Mouse (Mus musculus) neutrophil, adult 5-6 weeks (primary cell): ENCODE results near the gene Camk1g. TPM values are rescaled to one million over a fixed set of nuclear protein-coding genes. Genes with fewer than 3 reads are reported as not detected.

Source experiments
- ATAC-seq: fragments of 151-379, 151-347 bp; 2 replicates; pipeline ENCODE4 v1.8.0; 2017; ENCODE audit warnings: mild to moderate bottlenecking, moderate TSS enrichment; ENCODE audit not compliant: insufficient number of reproducible peaks, poor library complexity, low FRiP score, severe bottlenecking; ENCODE audit errors: extremely low read depth
- total RNA-seq: library from RNA; stranded (forward); fragments of 200-1000 nt; gene quantifications from 2 replicates; pipeline ENCODE4 v1.2.3, GENCODE M21; 2017

Gene Camk1g
- total RNA-seq, 1 experiment from 2014 or later, result not detected

GRCm38 (mm10) chr1:193380877-193381276 is 10.8 kb upstream of the Camk1g start:
- ATAC-seq, result no peak

- no peak for ATAC-seq
Measured at GRCm38 (mm10) chr1:193379634-193380033, 9.5 kb upstream of the Camk1g start.

- peak; percentile 76; the same call in 1 of the 2 replicates for ATAC-seq
Measured at GRCm38 (mm10) chr1:193376478-193377134, 6.5 kb upstream of the Camk1g start.

- ATAC-seq, result no peak
Measured at GRCm38 (mm10) chr1:193373906-193374413, 3.9 kb upstream of the Camk1g start.

GRCm38 (mm10) chr1:193369091-193369490 is 1.0 kb downstream of the Camk1g start:
- ATAC-seq, result no peak

- no peak for ATAC-seq
Measured at GRCm38 (mm10) chr1:193368055-193368454, 2.0 kb downstream of the Camk1g start.

- ATAC-seq, result peak; percentile 82
Measured at GRCm38 (mm10) chr1:193363801-193364231, 6.3 kb downstream of the Camk1g start.

GRCm38 (mm10) chr1:193362078-193362477 is 8.0 kb downstream of the Camk1g start:
- ATAC-seq, result no peak

GRCm38 (mm10) chr1:193361181-193361580 is 8.9 kb downstream of the Camk1g start:
- ATAC-seq, result no peak

- ATAC-seq, result no peak
Measured at GRCm38 (mm10) chr1:193359199-193359598, 10.9 kb downstream of the Camk1g start.

GRCm38 (mm10) chr1:193351583-193351982 is 18.5 kb downstream of the Camk1g start:
- ATAC-seq, result no peak

- ATAC-seq, result no peak
Measured at GRCm38 (mm10) chr1:193350546-193350801, 19.6 kb downstream of the Camk1g start.

GRCm38 (mm10) chr1:193349702-193350545 is 20.2 kb downstream of the Camk1g start:
- no peak for ATAC-seq

- no peak for ATAC-seq
Measured at GRCm38 (mm10) chr1:193348261-193348962, 21.7 kb downstream of the Camk1g start.

GRCm38 (mm10) chr1:193346908-193347307 is 23.2 kb downstream of the Camk1g start:
- no peak for ATAC-seq

GRCm38 (mm10) chr1:193344976-193345375 is 25.1 kb downstream of the Camk1g start:
- ATAC-seq, result no peak

- no peak for ATAC-seq
Measured at GRCm38 (mm10) chr1:193343853-193344252, 26.2 kb downstream of the Camk1g start.

GRCm38 (mm10) chr1:193342198-193342946 is 27.7 kb downstream of the Camk1g start:
- ATAC-seq, result no peak
